Mouse (Mus musculus) layer of hippocampus, adult 9-11 months (tissue): Measurements from ENCODE around the gene B830017H08Rik.

Experiments used
- DNase-seq: peaks from one replicate; pipeline ENCODE4 v3.0.0; 2022

B830017H08Rik gene

DNA sequence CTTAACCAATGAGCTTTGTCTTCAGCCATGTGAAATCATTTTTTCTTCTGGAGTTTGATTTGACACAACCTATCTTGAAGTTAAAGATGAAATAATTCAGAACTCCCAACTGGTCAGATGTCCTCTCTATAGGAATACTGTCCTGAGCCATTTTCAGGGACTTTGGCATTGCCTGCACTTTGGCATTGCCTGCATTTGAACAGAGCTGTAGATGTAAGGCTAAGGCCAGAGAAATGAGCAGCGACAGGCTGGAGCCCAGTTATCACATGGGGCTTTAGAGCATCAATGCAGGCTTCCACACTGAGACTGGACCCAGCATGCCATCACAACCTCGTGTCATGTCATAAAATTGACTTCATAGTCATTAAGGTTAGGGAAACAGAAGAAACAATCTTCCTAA is 20.3 kb downstream of the B830017H08Rik start:
- no peak for DNase-seq

DNA sequence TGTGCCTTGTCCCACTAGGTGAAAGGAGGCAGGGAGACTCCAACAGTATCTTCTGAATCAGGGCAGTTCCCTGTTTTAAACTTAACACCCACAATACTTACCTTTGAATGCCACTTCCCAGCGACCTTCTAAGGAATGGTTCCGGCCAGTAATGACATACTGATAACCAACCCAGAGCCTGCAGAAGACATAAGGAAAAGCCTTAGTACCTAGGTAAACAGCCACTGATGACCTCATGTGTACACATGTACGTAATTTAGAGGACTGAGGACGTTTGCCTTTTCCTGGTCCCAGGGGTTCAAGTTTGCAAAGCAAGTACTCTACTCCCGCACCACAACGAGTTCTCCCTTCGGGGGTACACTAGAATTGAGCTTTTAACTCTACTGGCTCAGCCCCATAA is 24.2 kb downstream of the B830017H08Rik start:
- no peak for DNase-seq

DNA sequence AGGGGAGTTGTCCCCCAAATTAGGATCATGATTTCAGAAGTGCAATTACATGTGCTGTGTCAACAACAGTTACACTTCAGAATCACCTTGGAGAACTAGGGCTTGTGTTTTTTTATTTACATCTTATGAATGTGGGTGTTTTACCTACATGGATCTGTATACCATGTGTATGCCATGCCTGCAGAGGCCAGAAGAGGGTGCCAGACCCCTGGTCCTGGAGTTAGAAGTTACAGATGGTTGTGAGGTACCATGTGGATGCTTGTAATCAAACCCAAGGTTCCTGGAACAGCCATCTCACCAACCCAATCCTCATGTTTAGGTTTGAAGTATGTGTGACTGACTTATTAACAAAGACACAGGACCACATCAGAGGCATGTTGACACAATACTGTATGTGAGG is 25.7 kb downstream of the B830017H08Rik start:
- no peak for DNase-seq

DNA sequence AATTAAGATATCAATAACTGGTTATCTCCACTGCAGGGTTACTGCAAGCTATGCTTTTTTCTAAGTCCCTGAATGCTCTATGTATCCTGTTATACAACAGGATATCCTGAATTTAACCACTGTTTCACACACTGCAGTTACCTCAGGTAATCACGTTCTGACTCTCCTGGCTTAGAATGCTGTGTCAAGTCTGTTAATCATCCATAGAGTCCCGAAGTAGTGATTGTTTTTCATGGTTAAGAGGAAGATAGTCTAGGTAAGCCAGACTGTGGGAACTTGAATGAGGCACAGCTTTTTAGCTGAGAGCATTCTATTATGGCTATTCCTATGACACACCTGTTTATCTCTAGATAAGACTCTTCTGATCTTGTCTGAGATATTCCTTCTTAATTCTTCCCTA is 32.4 kb downstream of the B830017H08Rik start:
- no peak for DNase-seq

DNA sequence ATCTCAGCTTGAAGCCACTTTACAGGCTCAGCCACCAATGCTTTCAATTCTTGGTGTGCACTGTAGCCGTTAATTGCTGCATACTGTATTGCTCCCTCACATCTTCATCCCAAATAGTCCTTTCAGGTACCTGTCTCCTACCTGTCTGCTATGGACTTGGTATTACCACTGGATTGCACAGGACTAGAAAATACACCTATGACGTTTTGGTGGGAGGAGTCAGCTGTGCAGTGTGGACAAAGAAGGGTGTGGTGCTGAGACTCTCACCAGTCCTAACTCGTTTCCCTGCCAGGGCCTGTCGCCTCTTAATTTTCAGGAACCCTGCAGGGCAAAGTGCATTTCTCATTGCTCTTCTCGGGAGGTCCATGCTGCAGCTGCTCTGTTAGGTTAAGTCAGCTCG is 32.8 kb downstream of the B830017H08Rik start:
- DNase-seq, result no peak

DNA sequence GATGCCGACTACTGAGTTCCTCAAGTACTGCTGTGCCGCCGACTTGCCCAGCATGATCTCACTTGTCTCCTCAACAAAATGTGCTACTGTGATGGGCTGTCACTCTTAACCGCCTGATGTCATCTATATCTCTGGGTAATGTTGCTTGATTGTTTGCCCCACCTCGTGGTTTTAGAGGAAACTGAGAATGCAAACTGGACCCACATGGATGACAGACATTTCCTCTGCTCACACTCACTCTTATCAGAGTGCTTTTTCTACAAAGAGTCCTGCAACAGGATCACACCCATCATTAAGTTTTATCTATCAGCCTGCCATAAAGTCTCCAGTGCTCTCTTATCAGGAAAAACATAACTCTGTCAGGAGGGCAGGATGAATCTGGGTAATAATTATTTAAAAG is 38.3 kb downstream of the B830017H08Rik start:
- no peak for DNase-seq

DNA sequence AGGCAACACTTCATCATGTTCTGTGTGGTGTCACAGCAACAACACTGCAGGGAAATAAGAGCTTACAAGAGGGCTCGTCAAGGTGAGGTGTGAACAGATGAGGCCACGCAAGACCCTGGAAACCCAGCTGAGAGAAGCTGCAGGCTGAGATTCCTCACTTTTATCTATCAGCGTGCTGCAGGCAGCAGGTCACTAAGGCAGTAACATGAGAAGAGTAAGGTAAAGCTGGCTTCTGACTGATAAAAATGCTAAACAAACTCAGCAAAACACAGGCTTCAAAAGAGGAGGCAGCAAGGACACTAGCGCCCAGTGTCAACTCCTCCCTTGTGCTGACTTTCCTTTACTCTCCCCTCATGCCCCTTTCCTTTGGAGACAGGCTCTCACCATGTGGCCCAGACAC is 40.1 kb downstream of the B830017H08Rik start:
- DNase-seq, result no peak

DNA sequence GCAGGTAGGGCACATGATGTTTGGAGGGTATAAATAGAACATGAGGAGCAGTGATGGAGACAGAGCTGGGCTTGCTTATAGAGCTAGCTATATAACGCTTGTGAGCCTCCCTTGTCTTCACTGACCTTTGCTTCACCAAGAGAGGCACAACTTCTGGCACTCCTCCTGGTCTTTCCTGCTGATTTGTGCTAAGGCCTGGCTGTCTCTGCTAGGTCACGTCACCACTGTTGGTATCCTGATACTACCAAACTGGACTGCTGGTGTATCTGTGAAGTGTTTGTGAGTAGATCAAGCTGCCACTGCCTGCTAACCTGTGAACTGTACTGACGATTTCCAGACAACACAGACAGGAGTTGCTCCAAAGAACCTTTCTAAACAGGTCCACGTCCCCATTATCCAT is 42.3 kb downstream of the B830017H08Rik start:
- DNase-seq, result no peak

DNA sequence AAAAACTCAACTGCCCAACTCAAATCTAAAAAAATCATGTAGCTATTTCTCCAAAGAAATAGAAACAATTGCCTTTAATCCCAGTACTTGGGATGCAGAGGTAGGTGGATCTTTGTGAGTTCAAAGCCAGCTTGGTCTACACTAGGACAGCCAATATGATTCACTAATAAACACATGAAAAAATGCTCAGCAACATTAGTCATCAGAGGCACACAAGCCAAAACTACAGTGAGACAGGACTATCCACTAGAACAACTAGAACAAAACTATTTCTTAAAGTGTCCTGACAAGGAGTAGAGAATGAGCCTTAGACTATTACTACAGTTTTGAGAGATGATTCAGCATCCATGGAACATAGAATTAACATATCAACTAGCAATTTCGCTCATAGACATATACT is 43.2 kb downstream of the B830017H08Rik start:
- no peak for DNase-seq

DNA sequence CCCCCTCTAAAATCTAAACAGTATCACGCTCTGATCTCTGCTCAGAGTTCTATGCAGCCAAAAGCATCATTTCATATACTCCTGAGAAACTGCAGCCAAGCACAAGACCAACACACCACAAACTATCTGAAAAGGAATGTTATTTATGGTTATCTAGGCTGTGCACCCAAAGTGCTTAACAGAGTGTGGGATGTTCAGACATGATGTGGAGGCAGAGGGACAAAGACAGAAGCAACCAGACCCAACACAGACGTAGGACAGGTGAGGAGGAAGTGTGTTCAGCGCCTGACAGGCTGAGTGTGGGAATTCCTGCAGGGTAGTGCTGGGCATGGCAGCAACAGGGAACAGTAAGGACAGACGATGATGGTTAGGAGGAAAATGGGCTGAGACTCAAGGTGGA is 46.6 kb downstream of the B830017H08Rik start:
- no peak for DNase-seq

DNA sequence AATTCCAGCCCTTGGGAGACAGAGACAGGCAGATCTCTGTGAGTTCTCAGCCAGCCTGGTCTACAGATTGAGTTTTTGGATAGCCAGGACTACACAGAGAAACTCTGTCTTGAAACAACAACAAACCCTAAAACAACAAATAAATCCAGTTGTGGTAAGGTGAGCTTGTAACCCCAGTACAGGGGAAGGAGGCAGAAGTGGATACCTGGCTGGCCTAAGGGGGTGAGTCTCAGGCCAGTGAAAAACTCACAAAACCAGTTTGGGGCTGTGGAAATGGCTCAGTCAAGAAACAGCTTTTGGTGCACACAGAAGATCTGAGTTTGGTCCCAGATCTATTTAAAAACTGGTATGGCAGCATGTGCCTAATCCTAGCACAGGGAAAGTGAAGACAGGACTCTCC is 49.3 kb downstream of the B830017H08Rik start:
- no peak for DNase-seq

DNA sequence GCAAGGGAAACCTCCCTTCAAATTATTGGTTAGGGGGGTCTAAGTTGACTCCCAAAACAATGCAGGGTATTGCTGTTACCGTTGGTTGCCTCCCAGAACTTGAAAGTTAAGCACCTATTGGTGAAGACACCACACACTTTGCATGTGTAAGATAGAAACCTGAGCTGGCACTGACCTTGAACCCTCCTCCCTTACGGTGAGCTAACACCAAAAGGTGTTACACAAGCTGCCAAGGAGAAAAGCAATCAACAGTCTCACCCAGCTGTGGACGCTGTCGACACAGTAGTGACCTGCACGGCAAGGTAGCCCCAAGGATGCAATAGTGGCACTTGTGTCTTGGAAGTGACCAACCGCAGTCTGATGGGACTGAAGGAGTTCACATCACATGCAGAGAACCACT is 51.2 kb downstream of the B830017H08Rik start:
- no peak for DNase-seq
